ENCODE assay signal across 10 mouse cellular contexts in the genomic region with DNA sequence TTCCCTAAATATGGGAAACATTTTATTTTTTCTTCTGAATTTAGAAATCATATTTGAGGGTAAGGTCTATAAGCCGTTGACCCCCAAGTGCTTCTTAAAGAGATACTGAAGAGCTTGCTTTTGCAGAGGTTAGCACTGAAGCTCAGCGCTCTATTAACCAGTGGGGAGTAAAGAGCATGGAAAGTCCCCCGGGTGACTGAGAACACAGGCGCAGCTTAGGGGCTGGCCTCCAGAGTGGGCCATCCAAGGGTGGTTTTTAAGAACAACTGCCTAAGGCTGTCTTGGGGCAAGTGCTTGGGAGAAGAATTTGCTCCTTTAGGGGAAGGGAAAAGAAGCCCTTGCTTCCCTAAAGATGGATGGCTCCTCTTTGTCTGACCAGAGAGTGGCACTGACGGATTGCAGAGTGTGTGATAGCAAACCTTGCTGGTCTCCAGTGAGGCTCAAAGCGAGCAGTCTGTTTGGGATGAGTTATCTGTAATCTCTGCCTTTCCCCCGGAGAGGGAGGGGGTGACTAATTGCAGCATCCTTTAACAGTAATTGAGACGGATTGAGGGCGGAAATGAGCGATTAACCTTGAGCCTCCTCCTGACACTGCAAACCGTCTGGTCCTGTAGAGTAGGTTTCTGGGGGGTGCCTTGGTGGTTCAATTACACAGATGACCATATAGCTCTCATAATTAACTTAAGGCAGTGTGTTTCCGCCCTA.
A peak's percentile ranks its signal among the peaks of the same experiment; 100 is the strongest.
DNase-seq lines count a peak whose midpoint lies in the region; ATAC-seq and TF ChIP-seq lines count a peak whose summit lies in the region.
"Had no signal": no experiment of that assay in that cellular context is flagged by ENCODE, and none has a peak within 500 bp of the region (broad histone marks: within the 10 kb centered on the region; RNA-seq: fewer than 3 reads in every experiment).

No protein-coding gene starts in this region.

- peak overlapping the region; percentile 18; the same call in 1 of the 2 replicates for H3K27ac ChIP-seq in lung, embryonic 16.5 days (ENCODE audit: low read length)
- peak overlapping the region; percentile 69; the same call in 1 of the 2 replicates for H3K27ac ChIP-seq in ES-E14 (ENCODE audit: insufficient read depth, low read depth, low read length, poor library complexity, severe bottlenecking)
- H3K27ac ChIP-seq: embryonic facial prominence, embryonic 15.5 days; gastrocnemius, adult 2 months had no signal

- in situ Hi-C loops in ES-E14 (cut with MboI; ENCODE audit: low sequenced_read_pairs in 2 of 2, unreplicated experiment in 2 of 2) = no loop called here

- H3K9me3 ChIP-seq in lung, embryonic 16.5 days (ENCODE audit: control insufficient read depth, low read length) = no peaks in the 10 kb centered on the region
- no peaks in the 10 kb centered on the region for H3K9me3 ChIP-seq in ES-E14 (ENCODE audit: control insufficient read depth, insufficient read depth, low read depth, low read length)
- H3K9me3 ChIP-seq: embryonic facial prominence, embryonic 15.5 days had no signal

- no peak; the same call in 1 of the 2 replicates for ATAC-seq in lung, embryonic 16.5 days (ENCODE audit: low read depth)

- no peaks in the 10 kb centered on the region for H3K36me3 ChIP-seq in lung, embryonic 16.5 days (ENCODE audit: control insufficient read depth, insufficient read depth, low read length)
- H3K36me3 ChIP-seq in ES-E14 (ENCODE audit: control insufficient read depth, insufficient read depth, low read length, poor library complexity, severe bottlenecking) = peaks cover 2% of the 10 kb centered on the region
- H3K36me3 ChIP-seq: embryonic facial prominence, embryonic 15.5 days had no signal

- no peak overlapping the region for H3K9ac ChIP-seq in lung, embryonic 16.5 days (ENCODE audit: low read length)
- 0 out of 2 replicates have a peak overlapping the region, but pooled peaks have one; percentile 5 for H3K9ac ChIP-seq in ES-E14 (ENCODE audit: insufficient read depth, low read depth, low read length, poor library complexity, severe bottlenecking)
- H3K9ac ChIP-seq: embryonic facial prominence, embryonic 15.5 days had no signal

- peaks cover 16% of the 10 kb centered on the region for H3K4me1 ChIP-seq in lung, embryonic 16.5 days (replicated peaks; ENCODE audit: control insufficient read depth, insufficient read depth, low read length)
- H3K4me1 ChIP-seq in ES-E14 (ENCODE audit: control insufficient read depth in 2 of 2, insufficient read depth in 2 of 2, low read length in 2 of 2, poor library complexity in 1 of 2) = peaks cover 8 to 10% of the 10 kb centered on the region in 2 experiments; a peak in 3 of 4 replicates

- H3K4me3 ChIP-seq in lung, embryonic 16.5 days (ENCODE audit: low read length) = no peak overlapping the region
- H3K4me3 ChIP-seq in ES-E14 (ENCODE audit: insufficient read depth in 1 of 2, low read depth in 1 of 2, low read length in 2 of 2, poor library complexity in 1 of 2, severe bottlenecking in 1 of 2) = no peak overlapping the region
- H3K4me3 ChIP-seq: embryonic facial prominence, embryonic 15.5 days; gastrocnemius, adult 2 months had no signal

- DNase-seq in lung, adult 18-20 months = no peak
- DNase-seq in ES-E14 (ENCODE audit: low read depth, low spot score) = peak; percentile 60
- peak; percentile 76 for DNase-seq in embryo, embryonic 10 days (ENCODE audit: low spot score)
- DNase-seq in mesoderm, embryonic 11.5 days (ENCODE audit: low read depth, low spot score) = peak; percentile 71
- no peak for DNase-seq in cerebellum, postnatal 14 days
- no peak for DNase-seq in heart, adult 11 months
- DNase-seq: gastrocnemius, adult 2 months; right cerebral cortex, adult 18-20 months had no signal

- 35% methylated on average over 12 of the region's 12 CpGs for WGBS in lung, embryonic 16.5 days

- no peaks in the 10 kb centered on the region for H3K27me3 ChIP-seq in lung, embryonic 16.5 days (ENCODE audit: control insufficient read depth, insufficient read depth, low read depth, low read length)
- H3K27me3 ChIP-seq: embryonic facial prominence, embryonic 15.5 days had no signal

- no peak overlapping the region for H3K4me2 ChIP-seq in lung, embryonic 16.5 days (ENCODE audit: low read depth, low read length)
- H3K4me2 ChIP-seq: embryonic facial prominence, embryonic 15.5 days had no signal

TF ChIP-seq in ES-E14, 5 proteins besides CTCF, POLR2A, EP300 and RAD21:
- no peak for TF ChIP-seq ZC3H11A (IDR thresholded peaks at IDR 0.05; ENCODE audit: borderline replicate concordance, low read depth, low read length)
- no peak for TF ChIP-seq CHD2 (IDR thresholded peaks at IDR 0.05; ENCODE audit: low read depth, low read length)
- no peak for TF ChIP-seq ZNF384 (IDR thresholded peaks at IDR 0.05; ENCODE audit: low read depth, low read length)
- TF ChIP-seq HCFC1 (IDR thresholded peaks at IDR 0.05; ENCODE audit: borderline replicate concordance, insufficient read depth, low read length) = no peak
- no peak for TF ChIP-seq MAFK (IDR thresholded peaks at IDR 0.05; ENCODE audit: insufficient read depth, low read depth, low read length)

Comparison
In these comparisons a context has a peak if more than half of its experiments do, and no peak if none do; other contexts are left out.
1. DNase-seq: peak in ES-E14 (single experiment), embryo, embryonic 10 days (single experiment) and mesoderm, embryonic 11.5 days (single experiment); none in lung, adult 18-20 months (0 of 2), cerebellum, postnatal 14 days (0 of 2) and heart, adult 11 months (single experiment).